Comparison of ENCODE assay signal across 9 mouse cellular contexts in the genomic region with DNA sequence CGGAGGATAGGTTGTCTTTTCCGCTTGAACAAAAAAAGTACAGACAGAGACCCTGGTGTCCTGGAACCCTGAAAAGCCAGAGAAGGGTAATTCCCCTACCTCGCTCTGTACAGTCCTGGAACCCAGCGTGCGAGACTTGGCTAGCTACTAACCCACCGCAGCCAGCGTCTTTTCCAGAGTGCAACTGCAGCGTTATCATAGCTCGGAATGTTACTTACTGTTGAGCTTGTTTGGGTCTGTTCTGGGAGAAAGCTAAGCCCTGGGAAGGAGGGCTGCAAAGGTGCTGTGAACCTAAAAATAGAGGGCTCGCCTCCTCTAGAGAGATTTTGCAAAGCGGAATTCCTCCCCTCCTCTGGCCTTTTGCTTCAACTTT. TPM values are rescaled to one million over a fixed set of nuclear protein-coding genes. Genes with fewer than 3 reads are reported as not detected.
DNase-seq lines count a peak whose midpoint lies in the region; ATAC-seq lines count a peak whose summit lies in the region.
"Had no signal": no experiment of that assay in that cellular context is flagged by ENCODE, and none has a peak within 500 bp of the region (broad histone marks: within the 10 kb centered on the region; RNA-seq: fewer than 3 reads in every experiment).

No protein-coding gene starts in this region.

- H3K27me3 ChIP-seq in kidney, embryonic 15.5 days, result peaks cover 75% of the 10 kb centered on the region
- peaks cover 71% of the 10 kb centered on the region for H3K27me3 ChIP-seq in embryonic facial prominence, embryonic 11.5 days (ENCODE audit: control insufficient read depth, insufficient read depth, low read length)
- H3K27me3 ChIP-seq in intestine, embryonic 14.5 days (replicated peaks; ENCODE audit: control insufficient read depth, insufficient read depth, low read length), result peaks cover 31% of the 10 kb centered on the region
- peaks cover 80% of the 10 kb centered on the region for H3K27me3 ChIP-seq in neural tube, embryonic 14.5 days (ENCODE audit: control insufficient read depth, insufficient read depth, low read length)

- peak overlapping the region; percentile 91 for H3K27ac ChIP-seq in kidney, embryonic 15.5 days
- H3K27ac ChIP-seq in embryonic facial prominence, embryonic 11.5 days (replicated peaks; ENCODE audit: low read depth, low read length), result no peak overlapping the region
- peak overlapping the region; percentile 88 for H3K27ac ChIP-seq in intestine, embryonic 14.5 days (ENCODE audit: low read depth)
- H3K27ac ChIP-seq in neural tube, embryonic 14.5 days (ENCODE audit: low read depth, low read length), result no peak overlapping the region

- peak overlapping the region; percentile 88 for H3K4me2 ChIP-seq in kidney, embryonic 15.5 days
- peak overlapping the region; percentile 97 for H3K4me2 ChIP-seq in embryonic facial prominence, embryonic 11.5 days (ENCODE audit: low read depth, low read length)
- H3K4me2 ChIP-seq in intestine, embryonic 14.5 days (ENCODE audit: low read length), result peak overlapping the region; percentile 65
- H3K4me2 ChIP-seq in neural tube, embryonic 14.5 days (ENCODE audit: low read depth, low read length), result peak overlapping the region; percentile 83

- ATAC-seq in kidney, embryonic 15.5 days (replicated peaks; ENCODE audit: low FRiP score), result no peak
- ATAC-seq in embryonic facial prominence, embryonic 11.5 days (replicated peaks; ENCODE audit: insufficient number of reproducible peaks, low FRiP score, low TSS enrichment, low read depth), result no peak
- ATAC-seq in intestine, embryonic 14.5 days (replicated peaks; ENCODE audit: low FRiP score, low TSS enrichment, low read depth), result no peak
- ATAC-seq in neural tube, embryonic 14.5 days (ENCODE audit: low read depth), result no peak

- no peak for DNase-seq in kidney, postnatal 36 days
- DNase-seq in embryonic facial prominence, embryonic 11.5 days (ENCODE audit: low spot score), result peak; percentile 50
- peak; percentile 66 for DNase-seq in intestine, embryonic 14.5 days (ENCODE audit: low spot score)
- no peak for DNase-seq in gastrocnemius, postnatal 25 days
- DNase-seq in gastrocnemius, adult 8-10 months (ENCODE audit: low spot score in 2 of 2), result no peak
- DNase-seq in thymus, postnatal 10 days (ENCODE audit: low spot score in 2 of 2), result no peak

- 2% methylated on average over 11 of the region's 11 CpGs for whole genome bisulfite sequencing in kidney, embryonic 15.5 days
- WGBS in embryonic facial prominence, embryonic 11.5 days, result under 1% methylated on average over 11 of the region's 11 CpGs
- WGBS in intestine, embryonic 14.5 days, result under 1% methylated on average over 11 of the region's 11 CpGs
- 3% methylated on average over 11 of the region's 11 CpGs for WGBS in neural tube, embryonic 14.5 days

- H3K9me3 ChIP-seq in kidney, embryonic 15.5 days (replicated peaks), result no peaks in the 10 kb centered on the region
- H3K9me3 ChIP-seq in embryonic facial prominence, embryonic 11.5 days (replicated peaks; ENCODE audit: control insufficient read depth, low read length), result no peaks in the 10 kb centered on the region
- no peaks in the 10 kb centered on the region for H3K9me3 ChIP-seq in intestine, embryonic 14.5 days (ENCODE audit: control insufficient read depth, low read length)
- H3K9me3 ChIP-seq in neural tube, embryonic 14.5 days (ENCODE audit: control insufficient read depth, low read length), result no peaks in the 10 kb centered on the region

- H3K4me1 ChIP-seq in kidney, embryonic 15.5 days, result peaks cover 65% of the 10 kb centered on the region
- H3K4me1 ChIP-seq in embryonic facial prominence, embryonic 11.5 days (ENCODE audit: control insufficient read depth, insufficient read depth, low read length), result peaks cover 3% of the 10 kb centered on the region
- H3K4me1 ChIP-seq in intestine, embryonic 14.5 days (replicated peaks; ENCODE audit: control insufficient read depth, insufficient read depth, low read length), result peaks cover 19% of the 10 kb centered on the region
- peaks cover 25% of the 10 kb centered on the region for H3K4me1 ChIP-seq in neural tube, embryonic 14.5 days (ENCODE audit: control insufficient read depth, insufficient read depth, low read length)

- peak overlapping the region; percentile 83 for H3K9ac ChIP-seq in kidney, embryonic 15.5 days
- peak overlapping the region; percentile 58 for H3K9ac ChIP-seq in embryonic facial prominence, embryonic 11.5 days (replicated peaks; ENCODE audit: low read length)
- H3K9ac ChIP-seq in intestine, embryonic 14.5 days (ENCODE audit: low read length), result peak overlapping the region; percentile 79
- H3K9ac ChIP-seq in neural tube, embryonic 14.5 days (replicated peaks; ENCODE audit: low read depth, low read length), result no peak overlapping the region

- H3K36me3 ChIP-seq in kidney, embryonic 15.5 days, result no peaks in the 10 kb centered on the region
- H3K36me3 ChIP-seq in embryonic facial prominence, embryonic 11.5 days (replicated peaks; ENCODE audit: control insufficient read depth, insufficient read depth, low read depth, low read length), result no peaks in the 10 kb centered on the region
- no peaks in the 10 kb centered on the region for H3K36me3 ChIP-seq in intestine, embryonic 14.5 days (ENCODE audit: control insufficient read depth, insufficient read depth, low read length)
- no peaks in the 10 kb centered on the region for H3K36me3 ChIP-seq in neural tube, embryonic 14.5 days (ENCODE audit: control insufficient read depth, insufficient read depth, low read length)

- peak overlapping the region; percentile 77 for H3K4me3 ChIP-seq in kidney, embryonic 15.5 days (replicated peaks)
- peak overlapping the region; percentile 58 for H3K4me3 ChIP-seq in embryonic facial prominence, embryonic 11.5 days (ENCODE audit: low read depth, low read length)
- peak overlapping the region; percentile 75 for H3K4me3 ChIP-seq in intestine, embryonic 14.5 days (ENCODE audit: low read depth, low read length)
- H3K4me3 ChIP-seq in neural tube, embryonic 14.5 days (ENCODE audit: low read depth, low read length), result peak overlapping the region; percentile 50

RNA-seq across cellular contexts. Expression of a gene that starts 0.6 kb away (rescaled TPM):
- polyA plus RNA-seq in kidney, embryonic 15.5 days (2015; fragmentation: Nextera tagmentation; extraction: Ambion mirVana), result 7.8 and 9.1 TPM in 2 replicates
- 0.70 and 1.1 TPM in 2 replicates for polyA plus RNA-seq in embryonic facial prominence, embryonic 11.5 days (2014; fragmentation: Nextera tagmentation; extraction: Ambion mirVana)
- 4.3 and 5.7 TPM in 2 replicates for polyA plus RNA-seq in intestine, embryonic 14.5 days (2014; fragmentation: Nextera tagmentation; extraction: Ambion mirVana)
- polyA plus RNA-seq in neural tube, embryonic 14.5 days (2014; fragmentation: Nextera tagmentation; extraction: Ambion mirVana), result 0.12 and 0.16 TPM in 2 replicates
- under 1 TPM; 0.69 to 0.75 TPM for total RNA-seq in gastrocnemius, postnatal 25 days (2021)
- total RNA-seq in gastrocnemius, adult 8-10 months (2022), result under 1 TPM; 0.11 to 0.48 (median 0.30) TPM
- total RNA-seq: MEL had no signal

Comparison
In these comparisons a context has a peak if more than half of its experiments do, and no peak if none do; other contexts are left out.
1. H3K27ac ChIP-seq: peak in kidney, embryonic 15.5 days (single experiment) and intestine, embryonic 14.5 days (single experiment); none in embryonic facial prominence, embryonic 11.5 days (single experiment) and neural tube, embryonic 14.5 days (single experiment).
2. DNase-seq: peak in embryonic facial prominence, embryonic 11.5 days (single experiment) and intestine, embryonic 14.5 days (single experiment); none in kidney, postnatal 36 days (0 of 2), gastrocnemius, postnatal 25 days (single experiment), gastrocnemius, adult 8-10 months (0 of 2) and thymus, postnatal 10 days (0 of 2).
3. Peak in every context shown above with its lines, with median percentiles within 50 percentile points of each other: H3K4me2 ChIP-seq and H3K4me3 ChIP-seq.